Mouse (Mus musculus) heart, adult 2 months (tissue): Measurements from ENCODE around the gene Rprd1b. TPM values are rescaled to one million over a fixed set of nuclear protein-coding genes. Genes with fewer than 3 reads are reported as not detected.

ENCODE experiments used
- DNase-seq, 2 experiments: peaks; one replicate each; pipeline ENCODE4 v3.0.0; 2021
- H3K27ac ChIP-seq: fragments of 200-600 bp; 2 replicates; pipeline ENCODE4 v1.8.1; 2022
- H3K27me3 ChIP-seq: fragments of 200-500 bp; 2 replicates; pipeline ENCODE4 v1.6.1; 2012; ENCODE audit warnings: mild to moderate bottlenecking, low read length, inconsistent platforms, mixed read lengths; ENCODE audit not compliant: control insufficient read depth, insufficient read depth
- H3K36me3 ChIP-seq: fragments of 200-500 bp; 2 replicates; pipeline ENCODE4 v1.6.1; 2012; ENCODE audit warnings: low read length, inconsistent platforms; ENCODE audit not compliant: control insufficient read depth, insufficient read depth
- H3K4me1 ChIP-seq: fragments of 200-500 bp; 2 replicates; pipeline ENCODE4 v1.6.1; 2011; ENCODE audit warnings: low read length; ENCODE audit not compliant: control insufficient read depth, insufficient read depth
- H3K4me3 ChIP-seq: fragments of 200-600 bp; 2 replicates; pipeline ENCODE4 v1.8.1; 2022
- H3K79me2 ChIP-seq: fragments of 200-500 bp; replicated peaks from 2 replicates; pipeline ENCODE4 v1.6.1; 2012; ENCODE audit warnings: mild to moderate bottlenecking, inconsistent platforms, low read length, moderate library complexity, mixed read lengths; ENCODE audit not compliant: control insufficient read depth, insufficient read depth
- H3K9ac ChIP-seq: fragments of 200-500 bp; 2 replicates; pipeline ENCODE4 v1.6.1; 2012; ENCODE audit warnings: low read depth, mild to moderate bottlenecking, control low read depth, inconsistent platforms, low read length, mixed read lengths
- CTCF ChIP-seq: fragments of 200-600 bp; IDR thresholded peaks from 2 replicates; pipeline ENCODE4 v1.8.1; 2022; ENCODE audit warnings: antibody characterized with exemption, mild to moderate bottlenecking, moderate library complexity
- EP300 ChIP-seq: fragments of 200-500 bp; IDR thresholded peaks from 2 replicates; pipeline ENCODE4 v1.6.1; 2011; ENCODE audit warnings: low read depth, low read length, control low read depth; ENCODE audit not compliant: insufficient read depth
- POLR2A ChIP-seq: fragments of 200-500 bp; IDR thresholded peaks from 2 replicates; pipeline ENCODE4 v1.6.1; 2011; ENCODE audit warnings: mild to moderate bottlenecking, low read depth, low read length, control low read depth; ENCODE audit not compliant: insufficient read depth
- WGBS: fragments of 180-500 bp; shearing (Covaris S2); methylation state at CpG from one replicate; pipeline ENCODE4 v1.1.7; 2018; 5-methylcytosine and 5-hydroxymethylcytosine counted together
- intact Hi-C: fragments of 180-260 bp; cut with DNase I; formaldehyde crosslinking; loops from one replicate; pipeline ENCODE4 v1.15.1; 2025
- polyA plus RNA-seq: library from polyadenylated mRNA; depleted of rRNA; stranded (reverse); fragments of >200 nt; gene quantifications from 2 replicates; pipeline ENCODE4 v1.2.3, GENCODE M21; 2012
- total RNA-seq, 2 experiments: library from RNA; stranded (reverse); gene quantifications; 2 replicates each; pipeline ENCODE4 v1.2.3; 2021

Rprd1b gene
- total and polyA plus RNA-seq, 3 experiments = 15.9 to 33.5 (median 32.9) TPM

- TF ChIP-seq CTCF (no peak), EP300 (no peak), POLR2A (no peak)
- no peak for DNase-seq
- H3K36me3 ChIP-seq = no peaks in the 10 kb centered on the region
- H3K4me1 ChIP-seq = no peaks in the 10 kb centered on the region
- H3K27ac ChIP-seq = no peak overlapping the region
- no peaks in the 10 kb centered on the region for H3K27me3 ChIP-seq
- no peaks in the 10 kb centered on the region for H3K79me2 ChIP-seq
- intact Hi-C loops = no loop called here
- 60% methylated on average over 6 of the region's 6 CpGs for WGBS
- no peak overlapping the region for H3K9ac ChIP-seq
- no peak overlapping the region for H3K4me3 ChIP-seq
Observed at GRCm38 (mm10) chr2:158076690-158077089, 48.4 kb downstream of the Rprd1b start.

- Histone ChIP-seq H3K79me2 (no peaks in the 10 kb centered on the region), H3K27ac (no peak overlapping the region), H3K27me3 (no peaks in the 10 kb centered on the region), H3K4me3 (no peak overlapping the region), H3K4me1 (no peaks in the 10 kb centered on the region), H3K36me3 (no peaks in the 10 kb centered on the region), H3K9ac (no peak overlapping the region)
- no peak for DNase-seq
- TF ChIP-seq EP300 = no peak
- no peak for TF ChIP-seq POLR2A
- TF ChIP-seq CTCF = no peak
- intact Hi-C loops = no loop called here
- WGBS = 49% methylated on average over 2 of the region's 2 CpGs
Observed at GRCm38 (mm10) chr2:158077981-158078380, 49.7 kb downstream of the Rprd1b start.

GRCm38 (mm10) chr2:158078971-158079370 lies 50.7 kb downstream of the Rprd1b start:
- Histone ChIP-seq H3K27ac (no peak overlapping the region), H3K4me1 (no peaks in the 10 kb centered on the region), H3K9ac (no peak overlapping the region), H3K27me3 (no peaks in the 10 kb centered on the region), H3K36me3 (no peaks in the 10 kb centered on the region), H3K79me2 (no peaks in the 10 kb centered on the region), H3K4me3 (no peak overlapping the region)
- intact Hi-C loops = no loop called here
- WGBS = 86% methylated on average over 7 of the region's 7 CpGs
- TF ChIP-seq CTCF = no peak
- TF ChIP-seq EP300 = no peak
- TF ChIP-seq POLR2A = no peak
- DNase-seq = no peak

DNA sequence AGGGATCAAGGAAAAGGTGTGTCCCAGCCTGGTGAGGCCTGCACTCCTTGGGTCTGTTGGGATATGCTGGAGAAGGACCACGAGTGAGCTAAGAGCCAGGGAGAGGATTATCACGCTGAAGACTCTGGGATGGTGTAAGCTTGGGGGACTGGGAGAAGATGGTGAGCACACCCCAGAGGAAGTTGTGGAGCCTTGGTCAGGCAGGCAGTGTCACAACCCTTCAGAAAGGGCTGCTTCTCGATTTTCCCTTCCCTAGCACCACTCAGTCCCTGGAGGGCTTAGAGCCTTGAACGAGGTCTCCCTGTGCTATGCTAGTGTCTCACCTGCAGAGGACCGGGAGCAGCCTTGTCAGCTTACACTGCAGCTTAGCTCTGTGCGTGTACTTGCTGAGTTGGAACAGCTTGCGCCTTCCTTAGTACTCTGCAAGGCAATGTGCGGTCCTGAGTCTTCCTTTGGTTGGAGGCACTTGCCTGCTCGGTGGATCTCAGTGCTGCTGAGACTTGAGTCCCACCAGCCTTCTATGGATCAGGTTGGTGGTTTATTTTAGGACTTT lies 51.6 kb downstream of the Rprd1b start:
- Histone ChIP-seq H3K36me3 (no peaks in the 10 kb centered on the region), H3K27ac (no peak overlapping the region), H3K4me1 (no peaks in the 10 kb centered on the region), H3K27me3 (no peaks in the 10 kb centered on the region), H3K4me3 (no peak overlapping the region), H3K9ac (no peak overlapping the region), H3K79me2 (no peaks in the 10 kb centered on the region)
- intact Hi-C loops = no loop called here
- TF ChIP-seq EP300 (no peak), POLR2A (no peak)
- no peak for DNase-seq
- WGBS = 65% methylated on average over 9 of the region's 9 CpGs

- Histone ChIP-seq H3K79me2 (no peaks in the 10 kb centered on the region), H3K27ac (no peak overlapping the region), H3K4me3 (no peak overlapping the region), H3K9ac (no peak overlapping the region), H3K36me3 (no peaks in the 10 kb centered on the region), H3K27me3 (no peaks in the 10 kb centered on the region), H3K4me1 (no peaks in the 10 kb centered on the region)
- DNase-seq = no peak
- 88% methylated on average over 9 of the region's 9 CpGs for WGBS
- intact Hi-C loops = no loop called here
- TF ChIP-seq POLR2A (no peak), CTCF (no peak), EP300 (no peak)
Observed at GRCm38 (mm10) chr2:158080622-158081241, 52.4 kb downstream of the Rprd1b start.

GRCm38 (mm10) chr2:158084486-158084885 lies 56.2 kb downstream of the Rprd1b start:
- no peaks in the 10 kb centered on the region for H3K36me3 ChIP-seq
- H3K27ac ChIP-seq = no peak overlapping the region
- no peaks in the 10 kb centered on the region for H3K4me1 ChIP-seq
- H3K27me3 ChIP-seq = no peaks in the 10 kb centered on the region
- intact Hi-C loops = no loop called here
- no peak for DNase-seq
- TF ChIP-seq POLR2A = no peak
- no peak for TF ChIP-seq EP300
- no peak overlapping the region for H3K9ac ChIP-seq
- no peaks in the 10 kb centered on the region for H3K79me2 ChIP-seq
- WGBS = 82% methylated on average over 8 of the region's 8 CpGs
- no peak overlapping the region for H3K4me3 ChIP-seq

GRCm38 (mm10) chr2:158090096-158090495 lies 61.8 kb downstream of the Rprd1b start:
- no peak overlapping the region for H3K27ac ChIP-seq
- no peak overlapping the region for H3K9ac ChIP-seq
- WGBS = 91% methylated on average over 4 of the region's 4 CpGs
- no peak for DNase-seq
- no peaks in the 10 kb centered on the region for H3K27me3 ChIP-seq
- intact Hi-C loops = no loop called here
- no peaks in the 10 kb centered on the region for H3K36me3 ChIP-seq
- no peaks in the 10 kb centered on the region for H3K79me2 ChIP-seq
- H3K4me1 ChIP-seq = peaks cover 7% of the 10 kb centered on the region
- H3K4me3 ChIP-seq = no peak overlapping the region
- TF ChIP-seq CTCF = no peak
